Mouse (Mus musculus): Measurements from ENCODE around the gene Lhfp. TPM values are rescaled to one million over a fixed set of nuclear protein-coding genes. Genes with fewer than 3 reads are reported as not detected.

The Lhfp gene
- polyA plus RNA-seq (2014; fragmentation: Illumina TruSeq; extraction: RNeasy Lipid Tissue Mini Kit (QIAGEN cat#74804); ENCODE audit: low read depth, low replicate concordance): 24.7 TPM

DNA sequence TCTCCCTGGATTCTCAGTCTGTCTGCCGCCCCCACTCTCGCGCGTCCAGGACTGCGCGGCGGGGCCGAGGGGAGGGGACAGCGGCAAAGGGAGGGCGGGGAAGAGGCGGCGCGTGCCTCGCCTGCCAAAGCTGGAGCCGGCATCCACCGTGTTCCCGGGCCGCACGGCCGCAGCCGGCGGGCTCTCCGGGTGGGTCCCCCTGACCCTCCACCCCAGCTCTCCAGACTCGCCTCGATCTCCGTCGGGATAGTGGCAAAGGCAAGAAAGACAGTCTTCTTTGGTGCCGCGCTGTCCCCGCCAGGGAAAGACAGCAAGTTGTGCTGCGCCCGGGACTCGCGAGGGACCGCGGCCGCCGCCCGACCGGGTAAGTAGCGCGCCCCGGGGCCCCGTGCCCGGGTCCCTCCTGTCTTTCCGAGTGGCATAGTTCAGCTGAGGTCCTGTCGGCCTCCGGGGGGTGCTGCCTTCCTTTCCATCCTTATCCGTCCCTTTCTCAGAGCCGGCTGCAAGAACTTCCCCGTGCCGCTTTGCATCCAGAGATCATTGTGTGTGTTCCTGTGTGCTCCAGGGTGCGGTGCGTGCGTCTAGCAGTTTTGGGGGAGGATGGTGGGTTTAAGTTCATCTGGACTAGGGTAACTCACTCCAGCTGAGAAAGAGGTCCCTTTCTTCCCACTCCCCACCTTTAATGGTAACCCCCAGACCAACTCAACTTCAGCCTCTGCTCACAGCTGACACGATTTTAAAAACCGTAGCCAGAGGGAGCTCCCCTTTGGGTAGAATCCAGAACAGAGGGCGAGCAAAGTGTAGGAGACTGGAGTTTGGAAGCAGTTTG lies at the start of gene Lhfp:
Gene Lhfp (plus strand): TSS at position 118 of the 829 bp plus-strand sequence.

DNA sequence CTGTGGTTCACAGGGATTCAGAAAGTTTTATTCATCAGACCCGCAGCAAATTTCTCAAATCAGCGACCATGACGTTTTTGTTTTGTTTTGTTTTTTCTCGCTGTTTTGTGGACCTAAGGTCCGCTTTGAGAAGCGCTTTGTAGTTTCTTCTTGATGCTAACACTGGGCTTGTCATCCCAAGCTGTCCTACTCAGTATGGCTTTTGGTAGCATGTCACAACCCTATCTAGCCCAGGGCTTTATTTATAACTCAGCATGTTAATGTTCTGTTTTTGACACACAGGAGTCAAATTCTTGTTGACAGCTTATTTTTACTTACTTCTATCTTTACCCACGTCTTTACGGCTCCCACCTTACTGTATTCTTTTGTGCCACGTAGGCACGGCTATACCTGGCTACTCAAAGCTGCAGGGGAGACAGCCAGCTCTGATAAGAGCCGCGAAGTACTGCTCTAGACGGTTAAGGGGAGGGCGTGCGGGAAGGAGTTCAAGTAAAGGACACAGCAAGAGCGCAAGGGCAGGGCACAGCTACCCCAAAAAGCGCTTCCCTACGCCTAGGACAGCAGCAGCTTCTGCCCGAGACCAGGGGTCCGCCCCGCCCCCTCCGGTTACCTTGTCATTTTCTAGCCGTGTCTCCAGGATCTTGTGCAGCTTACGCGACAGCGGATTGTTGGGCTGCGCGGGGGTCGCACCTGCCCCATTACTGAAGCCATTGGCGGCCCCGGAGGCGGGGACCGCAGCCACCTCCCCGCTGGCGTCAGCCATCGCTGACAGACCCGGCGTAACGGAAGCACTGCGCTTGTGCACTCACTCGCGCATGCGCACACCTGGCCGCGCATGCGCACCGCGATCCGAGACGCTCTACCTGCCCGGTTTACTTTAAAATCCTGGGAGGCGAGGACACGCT lies 24.6 kb upstream of the Lhfp start, which contains the start of gene Cog6:
Gene Cog6 (minus strand): TSS at position 802 of the 905 bp plus-strand sequence.

Other genes starting within 250 kb of the Lhfp start
- 237 TPM for gene Cog6, start 24.3 kb upstream of the Lhfp start, polyA plus RNA-seq (2014; fragmentation: Illumina TruSeq; extraction: RNeasy Lipid Tissue Mini Kit (QIAGEN cat#74804); ENCODE audit: low read depth, low replicate concordance)

All from testis, adult 10 weeks (tissue).